Mouse (Mus musculus) heart, adult 2 months (tissue): ENCODE data around the gene Larp1. TPM values are rescaled to one million over a fixed set of nuclear protein-coding genes. Genes with fewer than 3 reads are reported as not detected.

Source experiments
- DNase-seq, 2 experiments: peaks; one replicate each; pipeline ENCODE4 v3.0.0; 2021
- H3K27ac ChIP-seq: fragments of 200-600 bp; 2 replicates; pipeline ENCODE4 v1.8.1; 2022
- H3K27me3 ChIP-seq: fragments of 200-500 bp; 2 replicates; pipeline ENCODE4 v1.6.1; 2012; ENCODE audit warnings: mild to moderate bottlenecking, low read length, inconsistent platforms, mixed read lengths; ENCODE audit not compliant: control insufficient read depth, insufficient read depth
- H3K36me3 ChIP-seq: fragments of 200-500 bp; 2 replicates; pipeline ENCODE4 v1.6.1; 2012; ENCODE audit warnings: low read length, inconsistent platforms; ENCODE audit not compliant: control insufficient read depth, insufficient read depth
- H3K4me1 ChIP-seq: fragments of 200-500 bp; 2 replicates; pipeline ENCODE4 v1.6.1; 2011; ENCODE audit warnings: low read length; ENCODE audit not compliant: control insufficient read depth, insufficient read depth
- H3K4me3 ChIP-seq: fragments of 200-600 bp; 2 replicates; pipeline ENCODE4 v1.8.1; 2022
- H3K79me2 ChIP-seq: fragments of 200-500 bp; replicated peaks from 2 replicates; pipeline ENCODE4 v1.6.1; 2012; ENCODE audit warnings: mild to moderate bottlenecking, inconsistent platforms, low read length, moderate library complexity, mixed read lengths; ENCODE audit not compliant: control insufficient read depth, insufficient read depth
- H3K9ac ChIP-seq: fragments of 200-500 bp; 2 replicates; pipeline ENCODE4 v1.6.1; 2012; ENCODE audit warnings: low read depth, mild to moderate bottlenecking, control low read depth, inconsistent platforms, low read length, mixed read lengths
- CTCF ChIP-seq: fragments of 200-600 bp; IDR thresholded peaks from 2 replicates; pipeline ENCODE4 v1.8.1; 2022; ENCODE audit warnings: antibody characterized with exemption, mild to moderate bottlenecking, moderate library complexity
- EP300 ChIP-seq: fragments of 200-500 bp; IDR thresholded peaks from 2 replicates; pipeline ENCODE4 v1.6.1; 2011; ENCODE audit warnings: low read depth, low read length, control low read depth; ENCODE audit not compliant: insufficient read depth
- POLR2A ChIP-seq: fragments of 200-500 bp; IDR thresholded peaks from 2 replicates; pipeline ENCODE4 v1.6.1; 2011; ENCODE audit warnings: mild to moderate bottlenecking, low read depth, low read length, control low read depth; ENCODE audit not compliant: insufficient read depth
- WGBS: fragments of 180-500 bp; shearing (Covaris S2); methylation state at CpG from one replicate; pipeline ENCODE4 v1.1.7; 2018; 5-methylcytosine and 5-hydroxymethylcytosine counted together
- intact Hi-C: fragments of 180-260 bp; cut with DNase I; formaldehyde crosslinking; loops from one replicate; pipeline ENCODE4 v1.15.1; 2025
- polyA plus RNA-seq: library from polyadenylated mRNA; depleted of rRNA; stranded (reverse); fragments of >200 nt; gene quantifications from 2 replicates; pipeline ENCODE4 v1.2.3, GENCODE M21; 2012
- total RNA-seq, 2 experiments: library from RNA; stranded (reverse); gene quantifications; 2 replicates each; pipeline ENCODE4 v1.2.3; 2021

Larp1 gene
- total and polyA plus RNA-seq, 3 experiments = 26.5 to 63.4 (median 57.4) TPM

DNA sequence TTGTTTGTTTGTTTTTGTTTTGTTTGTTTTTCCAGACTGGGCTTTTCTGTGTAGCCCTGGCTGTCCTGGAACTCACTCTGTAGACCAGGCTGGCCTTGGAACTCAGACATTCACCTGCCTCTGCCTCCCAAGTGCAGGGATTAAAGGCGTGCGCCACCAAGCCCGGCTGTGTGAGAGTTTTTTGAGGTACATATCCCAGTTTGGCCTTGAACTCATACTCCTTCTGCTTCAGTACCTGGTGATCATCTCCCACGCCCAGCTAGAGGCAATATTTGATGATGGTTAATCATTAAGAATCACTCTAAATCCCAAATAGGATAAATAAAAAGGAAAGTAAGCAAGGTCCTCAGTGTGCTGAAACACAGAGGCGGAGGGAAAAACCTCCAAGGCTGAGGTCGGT lies 22.8 kb upstream of the Larp1 start:
- intact Hi-C loops = no loop called here
- Histone ChIP-seq H3K9ac (no peak overlapping the region), H3K79me2 (no peaks in the 10 kb centered on the region), H3K4me3 (no peak overlapping the region), H3K36me3 (no peaks in the 10 kb centered on the region), H3K4me1 (no peaks in the 10 kb centered on the region; the same call in 1 of the 2 replicates), H3K27me3 (no peaks in the 10 kb centered on the region), H3K27ac (no peak overlapping the region)
- no peak for DNase-seq
- no peak for TF ChIP-seq POLR2A
- TF ChIP-seq CTCF = no peak
- TF ChIP-seq EP300 = no peak
- 73% methylated on average over 6 of the region's 6 CpGs for WGBS

DNA sequence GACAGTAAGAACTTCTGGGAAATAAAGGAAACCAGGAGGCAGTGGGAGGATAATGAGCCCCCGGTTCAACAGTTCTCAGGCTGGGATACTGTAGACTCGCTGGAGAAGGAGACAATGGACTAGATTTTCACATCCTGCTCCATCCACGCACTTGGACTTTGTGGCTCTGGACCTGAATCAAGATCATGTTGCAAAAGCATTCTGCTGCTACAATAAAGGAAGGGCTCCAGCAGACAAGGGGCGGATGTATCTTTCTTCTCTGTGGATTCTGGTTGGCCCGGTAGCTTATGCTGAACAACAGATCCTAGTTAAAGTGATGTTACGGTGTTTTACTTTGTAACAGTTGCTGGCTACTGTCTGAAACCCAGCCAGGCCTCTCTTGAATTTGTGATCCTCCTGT lies 22.4 kb upstream of the Larp1 start:
- no peaks in the 10 kb centered on the region for H3K27me3 ChIP-seq
- no peak overlapping the region for H3K4me3 ChIP-seq
- 59% methylated on average over 6 of the region's 6 CpGs for WGBS
- H3K36me3 ChIP-seq = no peaks in the 10 kb centered on the region
- H3K9ac ChIP-seq = no peak overlapping the region
- H3K27ac ChIP-seq = no peak overlapping the region
- TF ChIP-seq EP300 = no peak
- TF ChIP-seq CTCF = no peak
- no peak for TF ChIP-seq POLR2A
- intact Hi-C loops = no loop called here
- no peak for DNase-seq
- no peaks in the 10 kb centered on the region; the same call in 1 of the 2 replicates for H3K4me1 ChIP-seq
- no peaks in the 10 kb centered on the region for H3K79me2 ChIP-seq

DNA sequence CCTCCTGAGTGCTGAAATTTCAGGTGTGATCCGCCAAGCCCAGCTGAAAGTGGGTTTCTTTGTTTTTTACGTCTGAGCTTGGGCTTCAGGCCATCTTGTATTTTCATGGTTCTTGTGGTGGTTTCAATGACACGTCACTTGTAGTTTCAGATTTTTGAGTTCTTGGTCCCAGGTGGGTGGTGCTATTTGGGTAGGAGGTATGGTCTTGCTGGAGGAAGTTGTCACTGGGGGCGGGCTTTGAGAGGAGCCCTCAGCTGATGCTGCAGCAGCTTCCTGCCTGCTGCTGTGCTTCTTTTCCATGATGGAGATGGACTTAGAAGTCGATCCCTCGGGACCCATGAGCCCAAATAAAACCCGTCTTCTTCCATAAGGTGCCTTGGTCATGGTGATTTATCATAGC lies 22.0 kb upstream of the Larp1 start:
- no peaks in the 10 kb centered on the region for H3K79me2 ChIP-seq
- DNase-seq = no peak
- no peaks in the 10 kb centered on the region for H3K27me3 ChIP-seq
- no peaks in the 10 kb centered on the region; the same call in 1 of the 2 replicates for H3K4me1 ChIP-seq
- 91% methylated on average over 7 of the region's 7 CpGs for WGBS
- H3K4me3 ChIP-seq = no peak overlapping the region
- no peaks in the 10 kb centered on the region for H3K36me3 ChIP-seq
- TF ChIP-seq EP300 (no peak), POLR2A (no peak)
- intact Hi-C loops = no loop called here
- no peak overlapping the region for H3K9ac ChIP-seq
- no peak overlapping the region for H3K27ac ChIP-seq

DNA sequence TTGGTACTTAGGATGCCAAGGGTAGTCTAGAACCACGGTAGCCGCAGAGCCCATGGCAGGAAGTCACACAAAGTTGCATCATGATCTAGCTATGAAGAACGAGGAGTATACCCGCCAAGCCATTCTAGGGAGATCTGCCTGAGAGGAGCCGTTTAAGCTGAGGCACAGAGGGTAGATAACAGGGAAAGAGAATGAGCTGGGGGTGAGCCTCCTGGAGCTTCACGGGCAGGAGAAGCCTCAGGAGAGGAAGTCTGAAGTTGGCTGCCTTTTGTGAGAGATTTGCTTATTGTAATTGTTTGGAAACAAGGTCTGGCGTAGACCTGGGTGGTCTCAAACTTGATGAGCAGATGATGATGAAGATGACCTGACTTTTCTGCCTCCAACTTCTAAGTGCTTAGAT lies 10.7 kb upstream of the Larp1 start:
- H3K36me3 ChIP-seq = no peaks in the 10 kb centered on the region
- H3K79me2 ChIP-seq = no peaks in the 10 kb centered on the region
- DNase-seq = no peak
- H3K27ac ChIP-seq = no peak overlapping the region
- WGBS = 63% methylated on average over 7 of the region's 7 CpGs
- H3K27me3 ChIP-seq = no peaks in the 10 kb centered on the region
- TF ChIP-seq EP300 = no peak
- TF ChIP-seq CTCF = no peak
- no peak for TF ChIP-seq POLR2A
- intact Hi-C loops = no loop called here
- H3K4me3 ChIP-seq = no peak overlapping the region
- no peak overlapping the region for H3K9ac ChIP-seq
- no peaks in the 10 kb centered on the region for H3K4me1 ChIP-seq

DNA sequence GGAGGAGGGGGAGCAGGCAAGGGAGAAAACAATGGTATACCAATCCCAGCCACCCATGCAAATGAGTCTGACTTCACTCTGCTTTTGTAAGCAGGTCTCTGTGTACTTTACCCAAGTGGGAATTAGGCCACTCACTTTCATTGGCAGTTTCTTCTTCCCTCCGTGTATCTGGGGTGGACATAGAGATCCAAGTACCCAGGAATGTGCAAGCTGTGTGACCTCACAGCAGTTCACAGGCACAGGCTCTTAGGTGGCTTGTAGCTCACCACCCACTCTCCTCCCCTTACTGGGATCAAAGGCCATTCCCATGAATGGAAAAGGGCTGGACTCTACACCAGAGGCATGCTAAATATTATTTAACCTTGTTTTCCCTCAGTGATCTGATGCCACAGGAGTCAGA lies 10.0 kb upstream of the Larp1 start:
- Histone ChIP-seq H3K4me3 (no peak overlapping the region), H3K27me3 (no peaks in the 10 kb centered on the region), H3K4me1 (no peaks in the 10 kb centered on the region), H3K79me2 (no peaks in the 10 kb centered on the region), H3K27ac (no peak overlapping the region), H3K9ac (no peak overlapping the region), H3K36me3 (no peaks in the 10 kb centered on the region)
- no peak for TF ChIP-seq EP300
- no peak for TF ChIP-seq CTCF
- TF ChIP-seq POLR2A = no peak
- DNase-seq = no peak
- intact Hi-C loops = no loop called here
- WGBS = 11% methylated on average over 1 of the region's 1 CpGs

DNA sequence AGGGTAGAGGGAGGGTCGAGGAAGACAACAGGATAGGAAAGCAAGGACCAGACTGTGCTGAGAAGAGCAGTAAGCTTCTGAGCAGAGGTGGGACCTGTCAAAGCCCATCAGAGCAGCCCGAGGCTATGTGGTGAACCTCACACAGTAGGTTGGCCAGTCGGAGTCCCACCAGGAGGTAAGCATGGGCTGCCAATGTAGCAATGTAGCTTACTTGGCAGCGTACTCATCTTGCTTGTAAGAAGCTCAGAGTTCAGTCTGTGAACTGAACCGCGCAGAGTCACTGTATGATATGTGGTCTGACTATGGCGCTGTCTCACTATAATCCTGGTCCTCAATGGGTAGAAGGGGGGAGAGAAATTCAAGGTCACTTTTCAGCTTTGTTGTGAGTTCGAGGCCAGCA lies 5.7 kb upstream of the Larp1 start:
- no peak overlapping the region for H3K9ac ChIP-seq
- intact Hi-C loops = no loop called here
- no peak for DNase-seq

DNA sequence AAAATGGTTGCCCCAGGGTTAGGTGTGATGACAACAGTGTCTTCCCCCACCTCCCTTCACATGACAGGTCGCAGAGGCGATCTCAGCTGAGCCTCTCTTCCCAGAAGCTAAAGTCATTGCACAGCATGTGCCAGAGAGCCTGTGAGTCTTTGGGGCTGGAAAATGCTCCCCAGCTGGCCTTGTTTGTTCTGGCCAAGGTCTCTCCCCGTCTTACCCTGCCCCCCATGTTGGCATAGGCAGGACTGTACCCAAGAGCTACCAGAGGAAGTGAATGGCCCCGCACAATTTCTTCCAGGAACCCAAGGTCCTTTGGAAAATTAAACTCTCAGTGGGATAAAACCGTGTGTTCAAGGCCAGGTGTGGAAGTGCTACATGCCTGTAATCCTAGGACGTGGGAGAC lies 5.1 kb upstream of the Larp1 start:
- intact Hi-C loops = no loop called here
- 74% methylated on average over 6 of the region's 6 CpGs for WGBS
- Histone ChIP-seq H3K27me3 (no peaks in the 10 kb centered on the region), H3K36me3 (no peaks in the 10 kb centered on the region), H3K4me1 (no peaks in the 10 kb centered on the region), H3K9ac (no peak overlapping the region), H3K79me2 (no peaks in the 10 kb centered on the region), H3K4me3 (no peak overlapping the region), H3K27ac (no peak overlapping the region)
- no peak for DNase-seq
- TF ChIP-seq EP300 (no peak), CTCF (no peak), POLR2A (no peak)

More for the DNA sequence above, 5.7 kb upstream of the Larp1 start:
- TF ChIP-seq CTCF = no peak
- TF ChIP-seq EP300 = no peak
- no peak for TF ChIP-seq POLR2A
- H3K4me3 ChIP-seq = no peak overlapping the region
- no peak overlapping the region for H3K27ac ChIP-seq
- no peaks in the 10 kb centered on the region for H3K36me3 ChIP-seq
- H3K79me2 ChIP-seq = no peaks in the 10 kb centered on the region
- WGBS = 80% methylated on average over 8 of the region's 8 CpGs
- H3K4me1 ChIP-seq = no peaks in the 10 kb centered on the region
- H3K27me3 ChIP-seq = no peaks in the 10 kb centered on the region
